Mouse (Mus musculus) kidney, adult 2 months (tissue): ENCODE results near the gene Lhfpl2.

Experiments used
- CTCF ChIP-seq: fragments of 200-500 bp; conservative IDR thresholded peaks from 2 replicates; pipeline ENCODE4 v1.5.1; 2011; ENCODE audit warnings: low read depth, mild to moderate bottlenecking, control low read depth, low read length, moderate library complexity, mixed read lengths; ENCODE audit not compliant: insufficient read depth, insufficient read length
- POLR2A ChIP-seq: fragments of 200-500 bp; IDR thresholded peaks from one replicate; pipeline ENCODE4 v1.6.1; 2011; ENCODE audit warnings: low read depth, low read length, control low read depth

- no peak for TF ChIP-seq CTCF
- TF ChIP-seq POLR2A: no peak
Observed at GRCm38 (mm10) chr13:94199829-94200228, 142.2 kb downstream of the Lhfpl2 start.
